Mouse (Mus musculus) urinary bladder, postnatal 36 days (tissue): ENCODE results near the gene Sh3pxd2a.

Experiments used
- DNase-seq, 2 experiments: peaks; one replicate each; pipeline ENCODE4 v3.0.0; 2022; ENCODE audit warnings: low spot score in 2 of 2, mixed read lengths in 1 of 2

Sh3pxd2a gene

DNA sequence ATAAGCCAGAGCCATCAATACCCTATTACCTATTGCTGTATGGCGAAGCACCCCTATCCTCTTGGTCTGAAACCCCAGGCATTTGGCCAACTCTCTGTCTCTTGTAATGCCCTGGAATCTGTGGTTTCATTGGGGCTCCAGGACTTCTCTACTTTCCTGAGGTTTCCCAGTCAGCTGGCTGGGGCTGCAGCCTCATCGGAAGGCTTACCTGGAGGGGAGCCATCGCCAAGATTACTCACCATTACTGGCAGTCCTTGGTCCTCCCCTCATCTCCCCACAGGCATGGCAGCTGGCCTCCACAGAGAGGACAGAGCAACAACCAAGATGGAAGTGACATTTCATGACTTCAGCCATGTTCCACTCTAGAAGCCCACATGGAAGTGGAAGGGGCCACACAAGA, 231.1 kb downstream of the Sh3pxd2a start:
- DNase-seq, result no peak

DNA sequence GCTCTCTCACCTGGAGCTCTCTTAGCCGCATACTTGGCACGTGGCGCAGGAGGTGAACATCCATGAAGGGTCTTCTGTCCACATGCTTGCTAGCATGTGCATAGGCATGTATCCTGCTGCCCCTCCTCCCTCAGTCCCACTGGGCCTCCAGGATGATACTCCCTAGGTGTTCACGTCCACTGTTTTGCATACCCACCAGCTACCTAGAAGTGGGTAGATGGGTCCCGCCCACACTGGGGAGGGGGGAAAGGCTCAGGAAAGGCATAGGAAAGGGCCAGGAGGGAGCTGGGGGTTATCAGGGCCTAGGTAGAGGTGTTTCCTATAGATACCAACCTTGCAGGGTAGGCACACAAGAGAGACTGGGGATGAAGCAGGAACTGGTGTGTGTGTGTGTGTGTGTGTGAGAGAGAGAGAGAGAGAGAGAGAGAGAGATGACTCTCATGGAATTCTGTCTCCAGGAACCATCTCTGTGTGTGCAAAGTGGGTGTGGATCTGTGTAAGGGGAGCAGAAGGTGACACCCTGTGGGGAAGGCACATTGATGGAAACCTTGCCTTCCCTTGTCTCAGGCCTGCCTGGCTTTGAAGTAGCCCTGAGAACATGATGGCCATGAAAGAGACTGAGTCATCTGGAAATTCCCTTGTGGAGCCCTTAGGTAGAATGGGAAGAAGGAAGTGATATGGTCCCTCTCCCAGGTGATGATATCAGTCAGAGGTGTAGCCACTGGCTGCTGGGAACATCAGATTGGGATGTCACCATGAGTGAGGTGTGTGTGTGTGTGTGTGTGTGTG, 231.9 kb downstream of the Sh3pxd2a start:
- DNase-seq, result no peak

DNA sequence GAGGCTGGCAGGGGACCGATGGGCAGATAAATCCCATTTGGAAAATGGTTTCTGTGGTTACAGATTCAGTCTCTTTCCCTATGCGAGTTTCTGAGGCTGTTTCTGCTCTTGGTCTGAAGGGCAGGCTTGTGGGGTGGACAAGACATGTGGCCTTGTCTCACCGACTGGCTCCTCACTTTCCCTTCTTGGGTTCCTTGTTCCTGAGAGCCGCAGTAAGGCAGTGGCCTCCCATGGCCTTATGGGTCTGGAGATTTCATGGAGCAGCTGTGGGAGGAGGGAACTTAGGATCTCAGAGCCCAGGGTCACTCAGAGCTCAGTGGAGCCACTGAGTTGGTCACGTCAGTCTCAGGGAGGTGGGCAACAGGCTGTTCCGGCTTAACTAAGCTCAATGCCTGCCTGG, 232.8 kb downstream of the Sh3pxd2a start:
- DNase-seq, result no peak

DNA sequence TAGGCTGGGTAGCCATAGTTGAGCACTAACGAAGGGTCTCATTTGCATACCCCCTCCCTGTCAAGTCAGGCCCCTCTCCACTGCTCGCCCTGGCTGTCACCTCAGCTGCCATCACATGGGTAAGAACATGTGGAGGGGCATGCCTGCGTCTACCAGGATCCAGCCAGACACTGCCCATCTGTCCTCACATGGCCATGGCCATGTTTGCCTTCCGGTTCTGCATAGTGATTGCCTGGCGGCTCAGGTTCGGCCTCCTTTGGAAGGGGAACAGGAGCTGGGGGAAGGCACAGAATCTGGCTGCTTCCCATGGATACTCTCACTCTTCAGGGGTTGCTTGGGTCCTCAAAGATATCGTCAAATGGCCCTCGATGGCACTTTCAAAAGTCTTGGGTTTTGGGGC, 233.5 kb downstream of the Sh3pxd2a start:
- DNase-seq, result no peak

DNA sequence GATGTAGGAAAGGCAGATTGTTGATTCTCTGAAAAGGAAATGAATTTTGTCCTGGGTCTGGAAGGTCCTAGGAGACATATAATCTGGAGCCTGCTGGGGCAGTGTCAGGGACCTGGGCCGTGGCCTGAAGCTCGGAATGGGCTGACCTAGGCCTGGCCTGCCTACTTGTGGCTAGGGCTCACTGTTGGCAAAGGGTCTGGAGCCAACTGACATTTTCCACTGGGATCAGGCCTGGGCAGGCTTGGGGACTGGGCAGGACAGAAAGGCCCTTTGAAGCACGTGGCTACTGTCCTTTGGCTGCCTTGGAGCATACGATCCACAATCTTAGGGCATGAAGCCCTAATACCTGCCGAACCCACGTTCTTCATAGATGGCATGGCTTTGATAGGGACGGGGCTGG, 234.1 kb downstream of the Sh3pxd2a start:
- DNase-seq, result no peak

DNA sequence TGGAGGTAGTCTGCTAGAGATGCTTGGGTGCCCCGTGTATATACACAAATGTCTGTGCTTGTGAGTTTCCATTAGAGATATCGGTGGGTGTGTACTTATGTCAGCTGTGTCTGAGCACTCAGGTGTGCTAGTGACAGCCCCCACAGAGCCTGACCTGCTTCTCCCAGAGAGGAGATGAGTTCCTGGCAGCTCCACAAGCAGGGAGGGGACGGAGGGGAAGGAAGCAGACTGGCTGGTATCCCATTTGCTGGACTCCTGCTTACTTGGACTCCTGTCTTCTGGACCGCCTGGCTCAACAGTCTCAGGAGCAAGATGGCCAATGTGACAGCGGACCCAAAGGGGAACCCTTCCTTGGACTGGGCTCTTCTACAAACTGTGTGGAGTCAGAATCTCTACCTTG, 234.7 kb downstream of the Sh3pxd2a start:
- DNase-seq, result no peak

DNA sequence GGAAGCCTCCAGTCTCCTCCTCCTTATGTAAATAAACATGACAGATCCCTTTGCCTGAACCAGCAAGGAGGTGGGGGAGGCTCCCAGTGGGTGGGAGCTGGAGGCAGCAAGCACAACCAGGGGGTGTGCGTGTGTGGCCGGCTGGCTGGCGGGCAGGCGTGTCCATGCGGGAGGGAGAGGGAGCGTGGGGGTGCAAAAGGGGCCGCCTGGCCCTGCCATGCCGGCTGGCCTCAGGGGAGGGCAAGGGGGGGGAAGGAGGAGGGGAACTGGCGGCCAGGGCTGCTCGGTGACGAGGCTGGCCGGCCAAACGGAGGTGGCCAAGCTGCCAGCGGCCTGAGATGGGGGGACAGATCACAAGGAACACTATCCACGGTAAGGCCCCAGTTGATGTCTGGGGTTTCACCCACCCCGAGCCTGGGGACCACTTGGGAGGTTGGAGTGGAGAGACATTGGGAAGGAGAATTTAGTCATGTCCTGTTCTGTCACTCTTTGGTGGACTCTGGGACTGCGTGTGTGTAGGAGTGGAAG, 235.4 kb downstream of the Sh3pxd2a start:
- DNase-seq, result peak in 1 of 2 experiments; percentile 68

DNA sequence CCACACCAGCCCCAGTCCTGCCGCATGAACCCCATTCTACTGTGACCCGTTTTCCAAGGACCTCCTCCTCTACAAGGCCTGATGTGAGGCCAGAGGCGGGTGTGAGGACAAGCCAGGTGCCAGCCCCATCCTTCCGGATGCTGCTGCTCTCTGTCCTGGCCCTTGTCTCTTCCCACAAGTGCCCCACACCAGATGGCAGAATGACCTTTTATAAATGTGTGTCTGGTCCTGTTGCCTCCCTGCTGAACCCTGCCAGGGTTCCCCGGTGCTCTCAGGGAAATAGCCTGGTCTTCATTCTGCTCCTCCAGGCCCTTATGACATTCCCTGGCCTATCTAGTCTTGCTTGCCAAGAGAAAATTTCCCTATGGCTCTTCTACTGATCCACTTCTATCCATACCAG, 238.4 kb downstream of the Sh3pxd2a start:
- DNase-seq, result no peak

DNA sequence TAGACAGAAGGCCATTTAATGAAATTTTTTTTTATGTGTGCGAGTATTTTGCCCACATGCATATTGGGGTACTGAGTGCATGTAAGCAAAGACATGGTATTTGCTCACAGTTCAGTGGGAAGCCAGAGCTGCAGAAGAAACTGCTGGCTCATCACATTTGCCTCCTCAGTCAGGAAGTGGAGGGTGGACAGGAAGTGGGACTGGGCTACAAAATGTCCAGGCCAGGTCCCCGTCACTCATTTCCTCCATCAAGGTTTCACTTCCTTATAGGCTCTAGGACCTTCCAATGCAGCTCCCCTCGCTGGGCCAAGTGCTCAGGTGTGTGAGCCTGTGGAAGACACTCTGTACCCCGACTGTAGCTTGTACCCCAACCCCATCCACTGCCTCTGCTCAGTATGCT, 239.5 kb downstream of the Sh3pxd2a start:
- DNase-seq, result no peak

DNA sequence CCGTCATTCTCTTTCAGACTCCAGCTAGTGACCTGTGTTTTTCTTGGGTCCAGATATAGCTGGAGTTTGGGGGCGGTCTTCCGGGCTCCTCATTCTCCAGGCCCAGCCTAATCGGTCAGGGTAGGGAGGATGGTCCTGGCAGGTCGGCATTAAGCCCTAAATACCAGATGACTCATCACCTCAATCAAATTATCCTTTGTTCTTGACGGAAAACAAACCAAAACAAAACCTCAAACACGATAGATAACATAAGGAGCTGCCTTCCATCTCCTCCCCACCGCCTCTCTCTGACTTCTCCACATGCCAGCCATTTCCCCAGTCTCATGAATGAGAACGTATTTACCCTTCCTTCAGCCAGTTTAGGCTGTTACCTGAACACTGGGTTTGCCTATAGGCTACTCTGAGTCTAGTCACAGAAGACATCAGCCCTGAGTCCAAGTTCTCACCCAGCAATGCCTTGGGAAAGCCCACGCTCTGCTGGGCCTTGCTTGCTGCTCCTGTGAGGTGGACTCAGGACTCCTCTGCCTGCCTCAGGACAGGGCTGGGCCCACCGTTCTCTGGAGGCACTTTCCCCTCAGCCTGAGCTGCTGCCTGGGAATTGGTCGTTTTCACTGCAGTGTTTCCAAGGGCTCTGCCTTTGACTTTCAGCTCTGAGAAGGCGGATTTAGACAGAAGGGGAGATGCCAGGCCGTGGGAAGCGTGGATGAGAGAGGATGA, 241.2 kb downstream of the Sh3pxd2a start:
- no peak for DNase-seq

DNA sequence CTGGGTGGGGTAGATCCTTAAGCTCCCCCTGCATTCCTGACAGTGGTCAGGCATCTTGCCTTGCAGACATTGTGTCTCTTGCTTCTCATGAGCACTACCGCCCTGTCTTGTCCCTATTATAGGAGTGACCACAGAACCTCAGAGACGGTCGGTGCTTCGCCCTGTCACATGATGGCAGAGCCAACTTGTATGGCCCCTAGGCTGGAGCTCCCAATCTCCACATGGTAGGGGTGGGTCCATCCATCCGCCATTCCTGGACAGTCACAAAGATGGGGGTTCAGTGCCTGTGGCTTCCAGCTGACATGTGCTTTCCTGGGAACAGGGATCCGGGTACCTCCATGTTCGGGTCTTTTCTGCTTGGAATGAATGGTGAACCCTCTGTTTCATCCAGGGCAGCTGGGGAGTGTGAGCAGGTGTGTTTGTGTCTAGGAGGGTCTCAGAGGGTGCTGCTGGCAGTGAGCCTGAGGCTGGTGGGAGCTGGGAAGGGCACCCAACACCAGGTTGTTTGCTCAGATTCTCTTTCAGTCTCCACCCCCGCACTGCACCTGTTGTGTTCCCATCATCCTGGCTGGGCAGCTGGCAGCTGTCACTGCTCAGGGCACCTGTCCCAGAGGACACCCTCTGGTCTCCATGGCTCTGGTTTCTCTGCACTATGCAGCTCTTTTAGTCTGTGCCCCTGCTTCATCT, 241.9 kb downstream of the Sh3pxd2a start:
- no peak for DNase-seq

DNA sequence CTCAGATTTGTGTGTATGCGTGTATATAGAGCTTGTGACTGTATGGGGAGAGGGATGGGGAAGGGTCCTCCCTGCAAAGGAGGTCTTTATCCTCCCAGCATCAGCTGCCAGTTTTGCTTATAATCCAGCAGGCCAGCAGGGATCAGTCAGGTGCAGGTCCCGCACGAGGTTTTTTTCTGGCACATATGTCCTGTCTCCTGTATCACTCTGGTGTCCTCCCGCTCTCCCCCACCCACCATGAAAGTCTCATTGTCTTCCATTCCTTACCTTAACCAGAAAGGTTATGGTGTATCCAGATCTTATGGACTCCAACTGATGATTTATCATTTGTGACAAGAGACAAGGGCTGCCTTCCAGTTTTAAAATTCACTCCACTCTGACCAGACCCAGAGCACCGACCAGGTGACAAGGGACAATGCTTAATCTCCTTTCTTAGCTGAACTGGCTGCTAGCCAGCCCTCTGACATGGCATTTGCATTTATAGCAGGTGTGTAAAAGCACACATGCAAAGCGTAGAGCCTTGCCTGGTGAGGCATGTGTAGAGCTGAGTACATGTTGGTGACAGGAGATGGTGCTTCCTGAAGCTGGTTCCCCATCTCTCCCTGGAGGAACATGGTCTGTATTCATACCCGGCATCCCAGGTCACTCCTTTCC, 242.6 kb downstream of the Sh3pxd2a start:
- no peak for DNase-seq

DNA sequence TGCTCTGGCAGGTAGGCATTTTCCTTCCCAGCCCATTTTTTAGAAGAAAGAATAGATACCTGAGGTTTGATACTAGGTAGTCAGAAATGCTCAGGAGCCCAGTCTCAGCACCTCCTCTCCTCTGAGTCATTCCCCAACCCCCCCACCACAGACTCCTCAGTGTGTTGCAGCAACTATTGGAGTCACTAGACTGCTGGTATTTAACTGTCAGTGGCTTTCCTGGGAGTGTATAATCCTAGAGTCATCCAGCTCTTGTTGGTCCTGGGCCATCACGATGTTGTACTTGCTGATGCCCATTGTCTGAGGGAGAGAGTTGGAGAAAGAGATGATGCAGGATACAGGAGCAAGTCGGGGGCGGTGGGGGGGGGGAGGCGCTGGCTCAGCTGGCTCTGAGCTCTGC, 243.2 kb downstream of the Sh3pxd2a start:
- no peak for DNase-seq

DNA sequence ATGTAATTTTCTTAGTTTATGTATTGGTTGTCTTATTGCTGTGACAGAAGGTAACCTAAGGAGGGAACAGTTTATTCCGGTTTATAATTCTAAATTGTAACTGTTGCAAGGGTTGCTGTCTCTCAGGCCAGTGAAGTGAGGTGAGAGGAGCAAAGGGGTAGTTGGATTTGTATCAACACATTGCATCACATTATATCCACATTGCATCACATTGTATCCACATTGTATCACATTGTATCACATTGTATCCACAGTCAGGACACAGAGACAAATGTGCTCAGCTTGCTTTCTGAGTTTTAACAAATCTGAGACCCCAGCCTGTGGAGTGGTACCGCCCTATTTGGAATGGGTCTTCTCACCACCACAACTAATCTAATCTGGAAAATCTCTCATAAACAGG, 244.0 kb downstream of the Sh3pxd2a start:
- no peak for DNase-seq

DNA sequence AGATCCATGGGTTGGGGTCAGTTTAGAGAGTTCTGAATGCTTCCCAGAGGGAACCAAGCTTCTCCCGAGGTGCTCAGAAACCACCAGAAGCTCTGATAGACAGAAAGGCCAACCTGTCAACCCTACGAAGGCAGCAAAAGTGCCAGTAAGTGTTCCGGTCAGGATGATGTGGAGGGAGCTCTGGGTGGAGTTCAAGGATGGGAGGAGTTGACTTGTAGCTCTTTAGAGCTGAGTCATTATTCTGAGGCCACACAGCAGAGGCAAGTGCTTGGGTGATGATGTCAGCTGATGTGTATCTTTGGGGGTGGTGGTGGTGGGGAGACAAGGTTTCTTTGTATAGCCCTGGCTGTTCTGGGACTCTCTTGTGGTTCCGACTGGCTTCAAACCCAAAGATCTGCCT, 244.6 kb downstream of the Sh3pxd2a start:
- peak in 1 of 2 experiments; percentile 25 for DNase-seq

DNA sequence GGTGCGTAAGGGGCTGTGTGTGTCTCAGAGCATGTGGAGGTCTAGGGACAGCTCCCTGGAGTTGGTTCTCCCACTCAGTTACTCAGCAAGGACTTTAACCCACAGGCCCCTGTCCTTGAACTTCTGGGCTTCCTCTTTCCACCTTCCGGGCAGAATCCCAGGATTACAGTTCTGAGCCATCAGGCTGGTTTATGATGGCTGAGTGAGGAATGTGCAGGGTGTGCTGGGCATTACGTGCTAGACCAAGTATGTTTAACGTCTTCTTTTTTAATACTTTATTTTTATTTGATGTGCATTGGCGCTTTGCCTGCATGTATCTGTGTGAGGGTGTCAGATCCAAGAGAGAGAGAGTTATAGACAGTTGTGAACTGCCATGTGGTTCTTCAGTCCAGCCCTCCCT, 247.4 kb downstream of the Sh3pxd2a start:
- no peak for DNase-seq

DNA sequence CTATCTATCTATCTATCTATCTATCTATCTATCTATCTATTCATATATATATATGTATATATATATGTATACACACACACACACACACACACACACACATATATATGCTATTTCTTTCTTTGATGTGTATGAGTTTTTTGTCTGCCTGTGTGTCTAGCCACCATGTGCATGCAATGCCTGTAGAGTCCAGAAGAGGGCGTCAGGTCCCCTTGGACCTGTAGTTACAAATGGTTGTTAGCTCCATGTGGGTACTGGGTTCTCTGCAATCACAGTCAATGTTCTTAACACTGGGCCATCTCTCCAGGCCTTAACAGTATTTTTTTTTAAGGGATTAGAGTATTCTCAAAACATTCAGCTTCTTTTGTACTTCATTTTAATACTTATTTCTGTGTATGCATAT, 250.7 kb downstream of the Sh3pxd2a start:
- DNase-seq, result no peak

DNA sequence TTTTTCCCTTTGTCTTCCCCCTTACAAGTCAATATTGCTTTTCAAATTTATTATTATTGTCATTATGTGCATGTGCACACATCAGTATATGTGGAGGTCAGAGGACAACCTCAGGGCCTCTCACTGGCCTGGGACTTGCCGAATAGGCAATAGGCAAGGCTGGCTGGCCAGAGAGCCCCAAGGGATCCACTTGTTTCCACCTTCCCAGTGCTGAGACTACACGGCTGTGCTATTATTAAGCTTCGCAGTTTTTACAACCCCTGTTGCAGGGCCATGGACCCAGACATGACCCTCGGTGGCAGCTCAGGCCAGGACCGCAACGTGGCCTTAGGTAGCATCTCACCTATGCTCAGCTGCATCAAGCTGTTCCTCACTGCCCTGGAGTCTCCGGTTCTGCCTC, 251.8 kb downstream of the Sh3pxd2a start:
- no peak for DNase-seq

DNA sequence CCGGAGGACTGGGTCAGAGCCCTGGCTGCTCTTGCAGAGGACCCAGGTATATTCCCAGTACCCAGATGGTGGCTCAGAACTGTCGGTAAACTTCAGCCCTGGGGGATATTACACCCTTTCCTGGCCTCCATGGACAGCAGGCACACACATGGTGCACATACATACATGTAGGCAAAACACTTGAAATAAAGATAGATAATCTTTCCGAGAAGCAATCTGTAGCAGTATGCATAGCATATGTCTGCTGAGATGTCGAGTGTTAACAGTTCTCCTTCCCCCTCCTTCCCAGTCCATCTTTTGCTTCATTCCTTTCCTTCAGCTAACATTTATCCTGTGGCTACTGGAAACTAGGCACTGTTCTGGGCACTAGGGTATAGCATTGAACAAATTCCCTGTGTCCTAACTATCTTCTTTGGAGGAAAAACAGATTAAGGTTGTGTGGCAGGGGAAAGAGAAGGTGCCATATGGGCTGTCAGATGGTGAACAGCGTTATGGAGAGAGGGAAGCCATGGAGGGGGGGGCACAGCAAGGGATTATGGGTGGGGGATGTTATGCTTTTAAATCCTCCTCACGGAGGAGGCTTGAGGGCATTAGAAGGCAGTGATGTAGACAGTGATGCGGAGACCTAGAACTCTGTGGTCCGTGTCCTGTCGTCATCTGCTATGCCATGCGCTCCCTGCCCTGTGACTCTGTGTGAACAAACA, 252.4 kb downstream of the Sh3pxd2a start:
- no peak for DNase-seq

DNA sequence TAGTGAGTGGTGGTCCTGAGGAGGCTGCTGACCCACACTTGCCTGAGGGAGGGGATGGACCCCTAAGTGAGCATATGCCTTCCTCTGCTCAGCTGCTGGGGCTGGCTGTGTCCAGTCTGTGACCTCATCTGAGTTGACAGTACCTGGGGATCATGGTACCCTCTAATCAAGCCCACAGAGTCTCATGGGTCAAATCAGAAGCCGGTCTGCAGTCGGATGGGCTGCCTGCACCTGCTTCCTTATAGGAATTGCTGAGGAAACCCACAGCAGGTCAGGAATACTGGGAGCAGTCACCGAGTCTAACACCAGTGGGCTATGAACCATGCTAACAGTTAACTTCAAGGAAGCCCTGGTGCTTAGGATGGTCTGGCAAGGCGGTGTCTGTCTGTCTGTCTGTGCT, 253.8 kb downstream of the Sh3pxd2a start:
- DNase-seq, result no peak
